Mouse (Mus musculus): ENCODE measurements around the gene Olfr867.

Gene Olfr867

GRCm38 (mm10) chr9:20057462-20057861, at the start of gene Olfr867:
Gene Olfr867 (minus strand): TSS chr9:20057562.
- no peak for DNase-seq (ENCODE audit: low read depth, low spot score)

- no peak for DNase-seq (ENCODE audit: low read depth, low spot score)
These were observed 41.0 kb upstream of the Olfr867 start, which contains the start of gene Olfr868 for GRCm38 (mm10) chr9:20098326-20098725. Gene Olfr868 (plus strand): TSS chr9:20098626.

GRCm38 (mm10) chr9:20073523-20074177, 16.3 kb upstream of the Olfr867 start:
- DNase-seq (ENCODE audit: low read depth, low spot score), result no peak

- no peak for DNase-seq (ENCODE audit: low read depth, low spot score)
These were observed 13.9 kb upstream of the Olfr867 start for GRCm38 (mm10) chr9:20071291-20071690.

- no peak for DNase-seq (ENCODE audit: low read depth, low spot score)
These were observed 12.9 kb upstream of the Olfr867 start for GRCm38 (mm10) chr9:20070236-20070635.

- DNase-seq (ENCODE audit: low read depth, low spot score), result no peak
These were observed 9.4 kb downstream of the Olfr867 start for GRCm38 (mm10) chr9:20047964-20048363.

GRCm38 (mm10) chr9:20027935-20028334, 29.4 kb downstream of the Olfr867 start, which contains the start of gene Olfr866:
Gene Olfr866 (minus strand): TSS chr9:20028035.
- no peak for DNase-seq (ENCODE audit: low read depth, low spot score)
